Mouse (Mus musculus) mesoderm, embryonic 11.5 days (tissue): ENCODE measurements around the gene Dtx4.
A peak's percentile ranks its signal among the peaks of the same experiment; 100 is the strongest.

ENCODE experiments used
- DNase-seq: peaks from one replicate; pipeline ENCODE4 v3.0.0-alpha.2; 2012; ENCODE audit warnings: low read depth, low spot score

Gene Dtx4

GRCm38 (mm10) chr19:12467436-12467835 lies 33.8 kb downstream of the Dtx4 start:
- DNase-seq, result peak; percentile 68

- DNase-seq, result peak; percentile 70
Measured at GRCm38 (mm10) chr19:12466204-12466603, 35.0 kb downstream of the Dtx4 start.

DNA sequence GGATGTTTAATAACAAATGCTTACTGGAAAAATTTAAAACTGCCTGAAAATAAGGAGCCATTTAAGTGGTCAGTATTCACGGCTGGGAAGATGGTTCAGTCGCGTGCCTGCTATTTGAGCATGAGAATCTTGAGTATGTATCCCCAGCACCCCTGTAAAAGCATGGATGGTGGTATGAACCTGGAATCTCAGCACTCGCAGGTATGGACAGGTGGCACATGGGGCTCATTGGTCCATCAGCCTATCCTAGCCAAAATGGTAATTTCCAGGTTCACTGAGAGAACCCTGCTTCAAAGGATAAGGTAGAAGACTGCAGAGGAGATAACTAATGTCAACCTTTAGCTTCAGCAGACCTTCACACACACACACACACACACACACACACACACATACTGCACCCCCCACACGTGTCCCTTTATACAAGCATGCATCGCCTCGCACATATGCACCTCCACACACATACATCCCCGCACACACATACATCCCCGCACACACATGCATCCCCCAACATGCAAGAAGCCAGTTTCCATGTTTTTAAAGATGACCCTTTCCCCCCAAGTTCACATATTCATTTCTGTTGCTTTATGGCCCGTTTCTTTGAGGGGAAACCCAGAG lies 35.6 kb downstream of the Dtx4 start:
- DNase-seq, result no peak

- no peak for DNase-seq
Measured at GRCm38 (mm10) chr19:12464674-12465073, 36.6 kb downstream of the Dtx4 start.

- DNase-seq, result no peak
Measured at GRCm38 (mm10) chr19:12464127-12464526, 37.1 kb downstream of the Dtx4 start.

DNA sequence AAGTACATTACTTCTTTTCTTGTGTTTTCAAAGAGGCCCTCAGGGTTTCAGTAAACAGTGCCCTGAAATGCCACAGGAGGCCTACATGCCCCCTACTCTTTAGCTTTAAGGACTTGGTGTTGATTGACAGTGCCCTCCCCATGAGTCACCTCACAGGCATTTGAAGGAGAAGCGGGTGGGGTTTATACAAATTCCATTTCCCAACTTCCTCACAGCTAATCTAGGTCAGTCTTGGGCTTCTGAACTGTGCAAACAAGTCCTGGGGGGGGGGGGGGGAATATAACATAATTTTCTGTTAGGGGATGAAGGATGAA lies 37.6 kb downstream of the Dtx4 start:
- DNase-seq, result peak; percentile 14

DNA sequence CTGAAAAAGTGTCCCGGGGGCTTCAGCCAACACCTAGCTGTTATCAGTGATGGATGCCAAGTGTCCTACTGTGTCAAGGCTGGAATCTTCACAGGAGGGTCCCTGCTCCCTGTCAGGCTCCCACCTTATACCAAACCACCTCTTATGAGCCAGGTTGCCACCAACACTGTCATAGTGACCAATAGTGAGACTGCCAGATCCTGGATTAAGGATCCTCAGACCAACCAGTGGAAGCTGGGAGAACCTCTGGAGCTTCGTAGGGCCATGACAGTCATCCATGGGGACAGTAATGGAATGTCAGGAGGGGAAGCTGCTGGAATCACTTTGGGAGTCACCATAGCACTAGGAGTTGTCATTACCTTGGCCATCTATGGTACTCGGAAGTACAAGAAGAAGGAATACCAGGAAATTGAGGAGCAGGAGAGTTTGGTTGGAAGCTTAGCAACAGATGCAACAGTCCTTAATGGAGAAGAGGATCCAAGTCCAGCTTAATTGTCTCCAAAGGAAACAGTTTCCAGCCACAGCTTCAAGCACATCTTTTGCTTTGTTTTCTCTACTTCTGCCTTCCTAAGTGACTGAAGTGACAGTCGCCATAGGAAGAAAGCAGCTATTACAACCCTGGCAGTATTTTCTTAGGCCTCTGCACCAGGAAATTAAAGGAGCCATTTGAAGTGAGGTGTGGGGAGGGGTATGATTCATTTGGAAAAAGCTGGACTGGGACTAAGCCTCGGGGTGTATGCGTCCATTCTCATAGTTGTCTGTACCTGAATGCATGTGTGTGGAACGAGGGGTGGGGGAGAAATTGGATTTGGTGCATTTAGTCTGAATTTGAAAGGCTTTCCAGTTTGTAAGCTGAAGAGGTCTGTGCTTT lies 38.2 kb downstream of the Dtx4 start:
- DNase-seq, result no peak

DNA sequence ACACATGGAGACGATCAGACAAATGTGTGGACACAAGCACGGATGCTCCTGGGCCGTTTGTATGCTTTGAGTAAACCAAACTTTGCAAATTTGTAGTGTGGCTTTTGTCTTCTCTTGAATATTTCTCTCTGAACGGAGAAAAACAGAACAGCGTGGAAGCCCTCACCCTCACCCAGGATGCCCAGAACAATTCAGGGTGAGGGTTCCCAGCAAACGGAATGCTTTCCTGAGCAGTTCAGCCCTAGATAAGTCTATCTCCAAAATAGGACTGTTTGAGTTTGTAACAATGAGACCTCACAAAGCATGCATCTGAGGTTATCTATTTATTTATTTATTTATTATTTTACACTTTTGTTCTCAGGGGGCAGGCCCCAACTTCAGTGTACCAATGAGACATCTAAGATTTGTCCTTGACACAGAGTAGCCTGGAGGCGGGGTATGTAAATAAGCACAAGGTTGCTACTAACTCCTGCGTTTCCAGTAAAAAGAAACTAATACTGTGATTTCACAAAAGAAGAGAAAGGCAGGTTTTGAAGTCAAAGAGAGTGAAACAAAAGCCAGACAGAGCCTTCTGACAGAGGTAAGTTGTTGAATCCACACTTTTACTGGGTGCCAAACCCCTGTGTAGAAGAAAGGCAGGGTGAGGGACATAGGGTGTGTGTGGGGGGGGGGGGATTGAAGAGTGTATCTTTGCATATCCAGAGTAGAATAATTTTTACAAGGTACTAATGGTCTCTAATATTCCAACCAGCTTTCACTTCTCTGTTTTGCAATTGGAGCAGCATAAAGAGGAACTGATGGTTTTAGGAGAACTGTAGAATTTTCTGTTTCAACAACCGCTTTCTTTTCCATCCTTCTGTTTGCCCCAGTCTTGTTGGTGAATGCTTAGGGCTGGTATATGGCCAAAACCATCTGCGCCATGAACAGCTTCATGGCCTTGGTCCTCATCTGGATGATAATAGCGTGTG lies 40.7 kb downstream of the Dtx4 start, which contains the start of gene Mpeg1:
Gene Mpeg1 (plus strand): TSS at position 498 of the 968 bp plus-strand sequence.
- no peak for DNase-seq

GRCm38 (mm10) chr19:12459516-12459915 lies 41.7 kb downstream of the Dtx4 start:
- DNase-seq, result no peak

DNA sequence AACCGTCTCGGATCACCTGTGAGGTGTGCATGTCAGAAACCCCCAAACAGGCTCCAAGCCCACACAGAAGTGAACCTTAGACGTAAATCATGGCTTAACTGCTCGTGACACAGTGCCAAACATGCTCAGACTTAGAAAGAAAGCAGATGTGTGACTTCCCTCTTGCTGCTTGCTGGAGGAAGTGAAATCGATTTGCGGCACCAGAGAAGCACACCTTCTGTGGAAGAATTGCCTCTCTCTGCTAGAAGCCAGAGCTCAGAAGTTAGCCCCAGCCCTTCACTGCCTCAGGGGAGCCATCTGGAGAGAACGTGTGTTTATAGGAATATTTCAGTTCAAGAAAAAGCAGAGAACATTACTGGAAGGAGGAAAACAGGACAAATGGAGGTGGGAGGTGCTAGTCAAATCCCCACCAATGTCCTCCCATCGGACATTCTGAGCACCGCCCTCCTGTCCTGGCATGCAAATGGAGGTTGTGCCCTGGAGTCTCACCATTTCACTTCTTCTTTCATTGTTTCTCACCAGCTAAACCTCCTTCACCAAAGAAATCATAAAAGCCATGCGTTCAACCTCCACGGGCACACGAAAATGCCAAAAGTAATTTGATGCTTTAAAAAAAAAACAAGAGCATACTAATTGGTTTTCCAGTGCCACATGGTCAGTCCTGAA lies 43.7 kb downstream of the Dtx4 start:
- DNase-seq, result peak; percentile 23

DNA sequence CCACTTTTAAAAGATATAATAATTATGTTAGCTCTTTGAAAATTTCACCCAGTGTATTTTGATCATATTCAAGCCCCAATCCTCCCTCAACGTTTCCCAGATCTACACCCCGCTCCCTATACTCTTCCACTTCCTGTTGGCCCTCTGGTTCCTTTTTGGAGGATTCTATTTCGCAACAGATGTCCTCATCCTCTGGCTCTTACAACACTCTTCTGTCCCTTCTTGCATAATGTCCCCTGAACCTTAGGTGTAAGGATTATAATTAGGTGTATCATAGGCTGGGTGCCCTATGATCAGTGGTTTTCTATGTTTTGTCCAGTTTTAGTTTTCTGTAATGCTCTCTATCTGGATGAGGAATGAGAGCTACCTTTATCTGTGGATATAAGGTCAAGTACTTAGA lies 56.2 kb downstream of the Dtx4 start:
- no peak for DNase-seq

DNA sequence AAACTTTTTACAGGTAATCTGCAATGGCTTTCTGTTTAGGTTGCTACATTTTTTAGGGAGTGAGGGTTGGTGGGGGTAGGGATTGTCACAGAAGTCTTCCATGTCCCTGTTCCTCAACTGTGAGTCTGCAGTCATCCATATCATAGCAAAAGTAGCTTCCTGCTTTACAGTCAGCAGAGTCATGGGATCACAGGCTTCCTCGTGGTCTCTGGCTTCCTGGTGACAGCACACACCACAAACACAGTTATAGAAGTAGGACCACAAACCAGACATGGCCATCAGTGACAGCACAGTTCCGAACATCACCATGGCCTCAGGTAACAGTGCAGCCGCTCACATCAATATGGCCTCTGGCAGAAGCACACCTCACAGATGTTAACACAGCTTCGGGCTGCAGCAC lies 58.7 kb downstream of the Dtx4 start:
- no peak for DNase-seq

GRCm38 (mm10) chr19:12440103-12440725 lies 61.0 kb downstream of the Dtx4 start:
- DNase-seq, result no peak

- no peak for DNase-seq
Measured at GRCm38 (mm10) chr19:12439581-12439980, 61.7 kb downstream of the Dtx4 start.

- no peak for DNase-seq
Measured at GRCm38 (mm10) chr19:12435750-12436524, 65.3 kb downstream of the Dtx4 start.

DNA sequence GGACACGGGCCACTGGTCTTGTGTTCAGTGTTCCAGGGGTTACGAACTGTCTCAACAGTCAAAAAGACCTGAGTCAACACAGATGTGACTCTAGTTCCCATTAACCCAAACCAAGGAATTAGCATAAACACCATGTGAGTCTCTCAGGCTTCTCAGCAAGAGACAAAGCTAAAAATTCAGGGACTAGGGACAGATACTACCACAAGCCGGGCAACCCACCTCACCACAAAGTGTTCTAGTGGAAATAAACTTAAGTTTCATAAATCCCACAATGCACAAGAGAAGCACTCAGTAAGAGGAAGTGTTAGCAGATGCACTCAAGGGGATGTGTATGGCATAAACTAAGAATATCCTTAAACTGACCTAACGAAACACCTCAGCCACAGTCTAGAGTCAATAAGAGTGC lies 66.2 kb downstream of the Dtx4 start:
- DNase-seq, result no peak

DNA sequence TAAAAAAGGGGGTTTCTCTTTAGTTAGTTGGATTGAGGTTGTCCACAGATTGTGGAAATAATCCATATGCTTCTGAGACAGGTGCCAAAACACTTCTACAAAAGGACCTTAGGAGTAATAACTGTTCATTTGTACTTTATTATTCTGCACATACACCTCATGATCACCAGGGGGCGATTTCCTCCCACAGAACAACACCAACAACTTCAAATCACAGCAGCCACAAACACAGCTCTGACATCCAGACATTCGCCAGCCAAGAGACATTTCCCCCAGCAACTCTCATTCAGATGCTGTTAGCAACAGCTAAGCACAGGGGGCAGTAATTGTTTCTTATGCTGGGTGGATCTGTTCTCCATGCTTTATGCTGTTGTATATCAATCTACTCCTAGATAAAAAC lies 68.2 kb downstream of the Dtx4 start:
- DNase-seq, result peak; percentile 30

- no peak for DNase-seq
Measured at GRCm38 (mm10) chr19:12427605-12428004, 73.6 kb downstream of the Dtx4 start, which contains the start of gene Pfpl. Gene Pfpl (plus strand): TSS chr19:12427905.

GRCm38 (mm10) chr19:12427101-12427500 lies 74.2 kb downstream of the Dtx4 start:
- no peak for DNase-seq

DNA sequence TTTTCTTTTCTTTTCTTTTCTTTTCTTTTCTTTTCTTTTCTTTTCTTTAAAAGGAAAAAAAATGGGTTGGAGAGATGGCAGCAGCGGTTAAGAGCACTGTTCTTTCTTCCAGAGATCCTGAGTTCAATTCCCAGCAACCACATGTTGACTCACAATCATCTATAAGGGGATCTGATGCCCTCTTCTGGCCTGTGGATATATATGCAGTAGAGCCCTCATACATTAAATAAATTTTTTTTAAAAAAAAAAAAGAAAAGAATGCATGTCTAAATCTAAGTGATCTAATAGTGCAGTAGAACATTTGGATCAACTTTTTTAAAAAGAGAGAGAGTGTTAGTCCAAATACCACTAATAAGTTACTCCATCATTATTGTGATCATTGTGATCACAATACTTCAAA lies 79.6 kb downstream of the Dtx4 start:
- DNase-seq, result no peak
